Mouse (Mus musculus): ENCODE measurements at regions not wholly inside any gene's neighbourhood (a gene's known extent, or its start where the extent isn't known, plus 50 kb on each side); places are given as distances from the start of the nearest gene placed in this dataset.

GRCm38 (mm10) chr6:67186537-67187274, 51.3 kb upstream of the Serbp1 start:
- no peak for DNase-seq (ENCODE audit: low spot score)

- no peak for DNase-seq (ENCODE audit: low spot score)
Measured at GRCm38 (mm10) chr6:67184662-67185061, 53.3 kb upstream of the Serbp1 start.

- DNase-seq (ENCODE audit: low spot score) = no peak
Measured at GRCm38 (mm10) chr6:67183481-67184215, 54.3 kb upstream of the Serbp1 start.

- DNase-seq (ENCODE audit: low spot score) = no peak
Measured at GRCm38 (mm10) chr6:67182453-67182852, 55.5 kb upstream of the Serbp1 start.

GRCm38 (mm10) chr6:67181459-67181858, 56.5 kb upstream of the Serbp1 start:
- no peak for DNase-seq (ENCODE audit: low spot score)

GRCm38 (mm10) chr6:67179416-67179815, 58.6 kb upstream of the Serbp1 start:
- no peak for DNase-seq (ENCODE audit: low spot score)

GRCm38 (mm10) chr6:67178531-67178930, 59.4 kb upstream of the Serbp1 start:
- DNase-seq (ENCODE audit: low spot score) = no peak

GRCm38 (mm10) chr6:67178101-67178500, 59.9 kb upstream of the Serbp1 start:
- no peak for DNase-seq (ENCODE audit: low spot score)

GRCm38 (mm10) chr6:67170674-67170946, 67.4 kb upstream of the Serbp1 start:
- DNase-seq (ENCODE audit: low spot score) = no peak

- DNase-seq (ENCODE audit: low spot score) = peak; percentile 76
Measured at GRCm38 (mm10) chr6:67169873-67170673, 67.9 kb upstream of the Serbp1 start.

GRCm38 (mm10) chr6:67168803-67169202, 69.2 kb upstream of the Serbp1 start:
- DNase-seq (ENCODE audit: low spot score) = no peak

- peak; percentile 73 for DNase-seq (ENCODE audit: low spot score)
Measured at GRCm38 (mm10) chr6:67168031-67168777, 69.8 kb upstream of the Serbp1 start.

GRCm38 (mm10) chr6:67165091-67165490, 72.9 kb upstream of the Serbp1 start:
- DNase-seq (ENCODE audit: low spot score) = no peak

GRCm38 (mm10) chr6:67163947-67164346, 74.0 kb upstream of the Serbp1 start:
- no peak for DNase-seq (ENCODE audit: low spot score)

- DNase-seq (ENCODE audit: low spot score) = no peak
Measured at GRCm38 (mm10) chr6:67162814-67163213, 75.2 kb upstream of the Serbp1 start.

GRCm38 (mm10) chr6:67161610-67162009, 76.4 kb upstream of the Serbp1 start:
- peak; percentile 38 for DNase-seq (ENCODE audit: low spot score)

GRCm38 (mm10) chr6:67160564-67160963, 77.4 kb upstream of the Serbp1 start:
- DNase-seq (ENCODE audit: low spot score) = no peak

GRCm38 (mm10) chr6:67159726-67160523, 78.1 kb upstream of the Serbp1 start:
- no peak for DNase-seq (ENCODE audit: low spot score)

- no peak for DNase-seq (ENCODE audit: low spot score)
Measured at GRCm38 (mm10) chr6:67159224-67159623, 78.8 kb upstream of the Serbp1 start.

- DNase-seq (ENCODE audit: low spot score) = peak; percentile 87
Measured at GRCm38 (mm10) chr6:67158765-67159164, 79.2 kb upstream of the Serbp1 start.

GRCm38 (mm10) chr6:67152845-67153468, 85.0 kb upstream of the Serbp1 start:
- DNase-seq (ENCODE audit: low spot score) = no peak
